Mouse (Mus musculus): ENCODE measurements around the gene Morn3.

Morn3 gene

GRCm38 (mm10) chr5:123068115-123068514 is 21.3 kb upstream of the Morn3 start, which contains the start of gene Tmem120b:
TSS of gene Tmem120b (plus strand) at chr5:123068415.
- POLR2A ChIA-PET: interaction anchor here in 2 of 4 experiments (1.0 to 1.6 kb wide), 4 partner anchors 15 to 112 kb away, joined by 3 to 5 read pairs (median 4); partner anchors contain the start of gene Rhof (in 1 of the 2)
- CTCF ChIA-PET: interaction anchor here in 3 of 4 experiments (0.6 to 5.4 kb wide), 20 partner anchors 8 to 200 kb away, joined by 3 to 38 read pairs (median 4); partner anchors contain the start of genes Rhof (in 2 of the 3) and Orai1 (in 1 of the 3)

- POLR2A ChIA-PET: interaction anchor here in 2 of 4 experiments (1.0 to 1.6 kb wide), 5 partner anchors 14 to 112 kb away, joined by 3 to 5 read pairs (median 3); partner anchors contain the start of gene Rhof (in 1 of the 2)
- CTCF ChIA-PET: interaction anchor here (0.5 to 5.4 kb wide), 26 partner anchors 9 to 692 kb away, joined by 3 to 38 read pairs (median 4); partner anchors contain the start of genes Rhof (in 2 of the 4) and Orai1 (in 1 of the 4)
Observed at GRCm38 (mm10) chr5:123067395-123067995, 20.7 kb upstream of the Morn3 start.

GRCm38 (mm10) chr5:123064207-123064606 is 17.4 kb upstream of the Morn3 start:
- CTCF ChIA-PET: interaction anchor here (0.5 to 7.5 kb wide), 176 partner anchors 8 to 1992 kb away, joined by 3 to 48 read pairs (median 4); partner anchors contain the start of genes Rhof (in 4 of the 4), Orai1 (in 3 of the 4), Wdr66 (in 2 of the 4) and Mphosph9 (in 1 of the 4)
- POLR2A ChIA-PET: interaction anchor here (0.6 to 1.4 kb wide), 29 partner anchors 8 to 549 kb away, joined by 3 to 10 read pairs (median 4); partner anchors contain the start of genes Rhof (in 2 of the 4), Mlxip (in 1 of the 4) and Orai1 (in 1 of the 4)

DNA sequence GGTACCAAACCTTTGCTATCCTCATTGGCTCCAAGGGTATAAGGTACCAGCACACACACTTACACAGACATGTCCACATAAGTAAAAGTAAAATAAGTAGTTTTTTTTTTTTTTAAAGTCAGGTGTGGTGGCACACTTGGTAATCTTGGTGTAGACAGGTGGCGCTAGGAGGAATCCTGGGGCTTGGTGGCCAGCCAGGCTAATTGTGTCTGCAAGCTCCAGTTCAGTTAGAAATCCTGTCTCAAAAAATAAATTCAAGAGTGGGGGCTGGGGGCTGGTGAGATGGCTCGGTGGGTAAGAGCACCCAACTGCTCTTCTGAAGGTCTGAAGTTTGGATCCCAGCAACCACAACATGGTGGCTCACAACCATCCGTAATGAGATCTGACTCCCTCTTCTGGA is 16.3 kb upstream of the Morn3 start:
- ChIA-PET CTCF (interaction anchor here (0.6 to 7.5 kb wide), 17 partner anchors 10 to 921 kb away, joined by 3 to 48 read pairs (median 6); partner anchors contain the start of genes Orai1 (in 1 of the 4), Rhof (in 1 of the 4) and Wdr66 (in 1 of the 4)), POLR2A (interaction anchor here in 1 of 4 experiments (0.6 to 1.4 kb wide), 6 partner anchors 23 to 314 kb away, joined by 3 to 7 read pairs (median 3); no protein-coding TSS in a partner anchor)

DNA sequence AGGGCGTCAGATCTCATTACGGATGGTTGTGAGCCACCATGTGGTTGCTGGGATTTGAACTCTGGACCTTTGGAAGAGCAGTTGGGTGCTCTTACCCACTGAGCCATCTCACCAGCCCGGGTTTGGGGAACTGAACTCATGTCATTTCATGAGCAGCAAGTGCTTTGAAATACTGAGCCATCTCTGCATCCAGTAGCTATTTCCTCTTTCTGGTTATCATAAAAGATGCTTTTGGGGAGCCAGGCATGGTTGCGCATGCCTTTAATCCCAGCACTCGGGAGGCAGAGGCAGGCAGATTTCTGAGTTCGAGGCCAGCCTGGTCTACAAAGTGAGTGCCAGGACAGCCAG is 14.6 kb upstream of the Morn3 start:
- ChIA-PET CTCF (interaction anchor here (0.6 to 7.5 kb wide), 14 partner anchors 50 to 1255 kb away, joined by 3 to 48 read pairs (median 5); no protein-coding TSS in a partner anchor), POLR2A (interaction anchor here in 1 of 4 experiments (0.6 kb wide), 1 partner anchor 93 kb away, joined by 5 read pairs; no protein-coding TSS in a partner anchor)

DNA sequence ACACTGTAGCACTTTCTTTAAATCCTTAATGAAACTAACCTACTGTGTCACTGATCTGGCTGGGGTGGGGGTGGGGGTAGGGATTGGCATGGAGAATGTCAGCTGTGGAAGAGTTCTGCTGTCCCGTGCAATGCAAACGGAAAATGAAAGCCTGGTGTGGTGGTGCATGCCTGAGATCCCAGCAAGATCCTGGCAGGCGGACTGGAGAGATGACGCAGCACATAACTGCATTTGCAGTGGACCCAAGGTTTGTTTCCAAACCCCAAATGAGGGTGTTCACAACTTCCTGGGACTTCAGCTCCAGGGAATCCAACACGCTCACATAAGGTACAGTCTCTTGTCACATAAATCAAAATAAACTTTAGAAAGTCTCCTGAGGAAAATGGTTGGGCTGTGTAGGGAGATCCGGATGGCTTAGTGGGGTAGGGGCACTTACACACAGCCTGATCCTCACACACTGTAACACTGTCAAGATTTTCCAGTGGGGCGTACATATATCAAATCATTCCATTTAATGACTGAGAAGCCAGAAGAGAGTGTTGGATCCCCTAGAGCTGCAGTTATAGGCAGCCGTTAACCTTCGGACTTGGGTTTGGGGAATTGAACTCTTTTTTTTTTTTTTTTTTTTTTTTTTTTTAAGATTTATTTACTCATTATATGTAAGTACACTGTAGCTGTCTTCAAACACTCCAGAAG is 14.0 kb upstream of the Morn3 start:
- CTCF ChIA-PET: interaction anchor here (0.6 to 7.5 kb wide), 28 partner anchors 15 to 1255 kb away, joined by 3 to 48 read pairs (median 5); partner anchors contain the start of genes Rhof (in 2 of the 4) and Orai1 (in 1 of the 4)
- POLR2A ChIA-PET: interaction anchor here in 3 of 4 experiments (0.6 to 1.4 kb wide), 5 partner anchors 48 to 538 kb away, joined by 3 to 6 read pairs (median 4); no protein-coding TSS in a partner anchor

- POLR2A ChIA-PET: interaction anchor here in 3 of 4 experiments (0.6 to 4.9 kb wide), 26 partner anchors 11 to 1579 kb away, joined by 3 to 41 read pairs (median 3); partner anchors contain the start of gene Orai1 (in 3 of the 3)
- CTCF ChIA-PET: interaction anchor here (0.5 to 7.5 kb wide), 64 partner anchors 10 to 1297 kb away, joined by 3 to 48 read pairs (median 4); partner anchors contain the start of genes Rhof (in 3 of the 4) and Orai1 (in 1 of the 4)
Observed at GRCm38 (mm10) chr5:123059757-123060520, 13.1 kb upstream of the Morn3 start.

DNA sequence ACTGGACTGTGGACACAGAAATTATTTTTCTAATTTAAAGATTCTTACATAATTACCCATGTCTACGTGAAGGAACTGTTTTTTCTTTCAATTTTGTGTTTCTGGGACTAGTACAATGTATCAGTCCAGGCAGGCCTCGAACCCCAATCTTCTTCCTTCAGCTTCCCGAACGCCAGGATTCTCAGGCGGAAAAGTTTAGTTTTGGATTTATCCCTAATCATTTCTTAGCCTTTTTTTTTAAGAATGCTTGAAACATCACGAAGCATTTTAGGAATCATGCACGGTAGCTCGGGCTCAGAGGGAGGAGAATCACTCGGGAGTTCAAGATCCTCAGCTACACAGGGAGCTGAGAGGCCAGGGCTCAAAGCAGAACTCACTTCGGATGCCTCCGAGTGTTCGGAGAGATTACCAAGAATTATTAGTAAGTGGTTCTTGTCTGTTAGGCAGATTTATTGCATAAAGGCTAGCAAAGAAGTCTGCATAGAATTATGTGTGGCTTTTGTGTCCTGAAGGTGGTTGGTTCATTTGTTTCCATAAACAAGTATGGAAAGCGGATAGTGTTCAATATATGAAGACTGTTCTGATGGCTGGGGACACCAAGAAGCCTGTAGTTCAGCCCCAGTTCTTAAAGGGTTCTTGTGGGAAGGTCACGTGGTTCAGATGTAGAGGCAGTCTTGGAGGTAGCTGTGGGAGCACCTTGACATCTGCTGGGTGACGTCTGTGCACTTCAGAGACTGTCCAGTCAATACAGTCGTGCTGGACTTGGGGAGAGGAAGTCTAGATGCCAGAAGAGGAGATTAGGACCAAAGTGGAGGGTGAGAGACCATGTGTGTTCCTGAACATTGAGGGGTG is 11.7 kb upstream of the Morn3 start:
- POLR2A ChIA-PET: interaction anchor here in 3 of 4 experiments (0.5 to 4.9 kb wide), 21 partner anchors 9 to 284 kb away, joined by 3 to 41 read pairs (median 4); partner anchors contain the start of genes Orai1 (in 3 of the 3) and Setd1b (in 1 of the 3)

DNA sequence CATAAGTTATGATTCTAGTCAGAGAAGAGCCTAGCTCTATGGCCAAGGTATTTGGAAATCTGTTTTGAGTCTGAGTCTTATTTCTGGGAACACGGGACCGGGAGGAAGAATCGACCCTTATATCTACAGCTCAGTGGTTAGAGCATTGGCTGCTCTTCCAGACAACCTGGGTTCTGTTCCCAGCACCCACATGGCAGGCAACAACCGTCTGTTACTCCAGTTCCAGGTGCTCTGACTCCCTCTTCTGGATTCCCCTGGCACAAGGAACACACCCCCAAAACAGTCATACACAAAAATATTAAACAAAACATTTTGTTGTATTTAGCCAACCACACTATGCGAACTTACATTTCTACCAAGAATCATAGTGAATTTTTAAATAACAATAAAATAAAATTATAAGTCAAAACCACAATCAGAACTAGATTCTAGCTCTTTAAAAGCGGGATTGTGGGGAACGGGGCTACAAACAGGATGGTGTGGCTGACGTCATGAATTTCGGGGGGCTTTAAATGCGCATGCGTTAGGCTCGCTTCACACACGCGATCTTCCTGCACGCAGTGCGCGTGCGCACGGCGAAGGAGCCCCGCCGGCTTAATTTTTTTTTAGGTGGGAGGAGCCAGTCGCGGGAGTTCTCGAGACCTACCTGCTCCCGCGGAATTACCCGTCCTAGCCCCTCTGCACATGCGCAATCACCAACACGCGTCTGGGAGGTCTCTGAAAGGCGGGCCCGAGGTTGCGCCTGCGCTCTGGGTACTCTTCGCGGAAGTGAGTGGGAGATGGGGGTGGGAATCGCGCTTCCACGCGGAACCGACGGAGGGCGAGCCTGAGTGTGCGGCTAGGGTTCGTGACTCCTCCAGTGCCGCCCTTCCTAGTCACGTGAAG is 10.8 kb upstream of the Morn3 start:
- POLR2A ChIA-PET: interaction anchor here in 3 of 4 experiments (0.6 to 4.9 kb wide), 19 partner anchors 8 to 245 kb away, joined by 3 to 41 read pairs (median 5); partner anchors contain the start of genes Orai1 (in 2 of the 3) and Setd1b (in 1 of the 3)
- CTCF ChIA-PET: interaction anchor here in 3 of 4 experiments (0.5 to 7.5 kb wide), 16 partner anchors 9 to 320 kb away, joined by 3 to 48 read pairs (median 4); partner anchors contain the start of gene Rhof (in 1 of the 3)

More for the DNA sequence above, 11.7 kb upstream of the Morn3 start:
- CTCF ChIA-PET: interaction anchor here in 3 of 4 experiments (0.7 to 7.5 kb wide), 12 partner anchors 9 to 202 kb away, joined by 3 to 48 read pairs (median 4); no protein-coding TSS in a partner anchor

- ChIA-PET CTCF (interaction anchor here (0.5 to 2.6 kb wide), 16 partner anchors 8 to 447 kb away, joined by 3 to 17 read pairs (median 3); partner anchors contain the start of gene Orai1 (in 1 of the 4)), POLR2A (interaction anchor here in 3 of 4 experiments (0.6 to 3.4 kb wide), 6 partner anchors 12 to 182 kb away, joined by 3 to 19 read pairs (median 3); partner anchors contain the start of gene Orai1 (in 1 of the 3))
Observed at GRCm38 (mm10) chr5:123051736-123052135, 4.9 kb upstream of the Morn3 start.

GRCm38 (mm10) chr5:123050918-123051317 is 4.1 kb upstream of the Morn3 start:
- ChIA-PET POLR2A (interaction anchor here in 3 of 4 experiments (0.5 to 3.4 kb wide), 7 partner anchors 9 to 194 kb away, joined by 3 to 19 read pairs (median 4); partner anchors contain the start of gene Orai1 (in 2 of the 3)), CTCF (interaction anchor here (0.5 to 2.6 kb wide), 14 partner anchors 9 to 448 kb away, joined by 3 to 17 read pairs (median 4); partner anchors contain the start of gene Orai1 (in 1 of the 4))

DNA sequence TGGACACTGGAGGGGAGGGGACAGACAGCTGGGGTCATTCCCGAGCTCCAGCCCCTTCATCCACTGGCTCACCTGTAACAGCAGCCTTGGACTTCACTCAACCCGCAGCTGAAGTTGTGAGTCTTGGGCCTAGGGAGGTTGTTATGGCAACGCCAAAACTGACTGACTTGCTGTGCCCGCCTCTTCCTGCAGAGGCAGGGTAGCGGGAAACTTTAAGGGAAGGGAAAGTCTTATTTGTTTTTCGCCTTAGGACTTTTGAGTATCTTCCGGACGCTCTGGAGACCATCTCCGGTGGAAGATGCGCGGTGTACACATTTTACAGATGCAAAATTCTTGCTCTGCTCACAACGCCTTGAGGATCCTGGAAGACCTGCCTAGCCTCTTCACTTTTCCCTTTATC is 2.5 kb upstream of the Morn3 start:
- CTCF ChIA-PET: interaction anchor here in 3 of 4 experiments (0.6 to 2.6 kb wide), 19 partner anchors 9 to 1038 kb away, joined by 3 to 17 read pairs (median 4); partner anchors contain the start of gene Orai1 (in 2 of the 3)
- POLR2A ChIA-PET: interaction anchor here (0.6 to 3.4 kb wide), 22 partner anchors 8 to 1157 kb away, joined by 3 to 19 read pairs (median 4); partner anchors contain the start of gene Orai1 (in 2 of the 4)

DNA sequence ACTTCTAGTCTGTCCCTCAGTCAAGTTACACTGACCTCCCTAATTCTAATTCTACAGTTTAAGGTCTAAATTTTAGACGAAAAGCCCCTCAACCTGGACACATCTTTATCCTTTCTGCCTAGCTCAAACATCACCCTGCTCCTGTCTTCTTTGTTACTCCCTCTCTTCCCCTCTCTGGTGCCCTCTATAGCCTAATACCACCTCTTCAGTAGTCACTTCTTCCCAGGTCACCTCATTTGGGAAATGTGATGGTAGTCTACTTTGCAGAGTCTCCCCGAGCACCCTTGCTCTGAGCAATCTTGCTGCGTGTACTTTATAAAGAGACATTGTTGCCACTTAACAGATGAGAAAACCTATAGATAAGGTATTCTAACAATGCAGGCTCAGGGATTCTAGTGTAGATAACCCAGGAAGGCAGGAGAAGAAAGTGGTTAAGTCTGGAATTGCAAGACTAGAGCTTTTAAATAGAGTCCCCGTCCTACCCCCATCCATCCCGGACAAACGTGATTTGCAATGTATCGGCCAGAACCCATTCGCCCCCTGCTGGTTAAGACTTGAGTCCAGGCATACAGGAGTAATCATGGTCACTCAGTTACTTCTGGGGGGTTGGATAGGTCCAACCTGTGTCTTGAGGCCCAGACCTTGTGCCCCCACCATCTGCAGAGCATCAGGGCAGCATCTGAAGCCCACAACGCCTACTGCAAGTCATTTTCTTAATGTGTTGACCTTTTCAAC is 1.1 kb downstream of the Morn3 start:
- POLR2A ChIA-PET: interaction anchor here in 3 of 4 experiments (0.8 to 7.8 kb wide), 16 partner anchors 9 to 225 kb away, joined by 3 to 41 read pairs (median 4); partner anchors contain the start of genes Orai1 (in 3 of the 3) and Anapc5 (in 1 of the 3)
- CTCF ChIA-PET: interaction anchor here (0.5 to 2.3 kb wide), 54 partner anchors 8 to 1136 kb away, joined by 3 to 28 read pairs (median 4); partner anchors contain the start of genes Orai1 (in 3 of the 4), Ppp1cc (in 1 of the 4) and Rhof (in 1 of the 4)

DNA sequence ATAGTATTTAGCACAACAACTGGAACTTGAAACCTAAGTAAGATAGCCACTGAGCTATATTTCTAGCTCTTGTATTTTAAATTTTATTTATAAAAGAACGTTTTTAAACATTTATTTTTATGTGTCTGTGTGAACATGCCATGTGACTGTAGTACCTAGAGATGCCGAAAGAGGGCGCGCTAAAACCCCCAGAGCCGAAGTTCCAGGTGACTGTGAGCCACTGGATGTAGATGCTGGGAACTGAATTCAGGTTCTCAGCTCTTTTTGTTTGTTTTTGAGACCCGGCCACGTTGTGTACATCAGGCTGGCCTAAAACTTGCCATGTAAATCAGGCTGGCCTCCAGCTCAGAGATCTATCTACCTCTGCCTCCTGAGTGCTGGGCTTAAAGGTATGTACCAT is 3.0 kb downstream of the Morn3 start:
- ChIA-PET POLR2A (interaction anchor here in 3 of 4 experiments (0.5 to 7.8 kb wide), 12 partner anchors 8 to 1646 kb away, joined by 3 to 41 read pairs (median 4); partner anchors contain the start of genes Orai1 (in 2 of the 3) and Naa25 (in 1 of the 3)), CTCF (interaction anchor here (0.5 to 1.6 kb wide), 14 partner anchors 10 to 1200 kb away, joined by 3 to 7 read pairs (median 4); partner anchors contain the start of gene Orai1 (in 2 of the 4))

Measured in embryonic stem cell, embryonic (primary cell).